Mouse (Mus musculus): Measurements from ENCODE around the gene Stim2.
A peak's percentile ranks its signal among the peaks of the same experiment; 100 is the strongest.

The Stim2 gene

DNA sequence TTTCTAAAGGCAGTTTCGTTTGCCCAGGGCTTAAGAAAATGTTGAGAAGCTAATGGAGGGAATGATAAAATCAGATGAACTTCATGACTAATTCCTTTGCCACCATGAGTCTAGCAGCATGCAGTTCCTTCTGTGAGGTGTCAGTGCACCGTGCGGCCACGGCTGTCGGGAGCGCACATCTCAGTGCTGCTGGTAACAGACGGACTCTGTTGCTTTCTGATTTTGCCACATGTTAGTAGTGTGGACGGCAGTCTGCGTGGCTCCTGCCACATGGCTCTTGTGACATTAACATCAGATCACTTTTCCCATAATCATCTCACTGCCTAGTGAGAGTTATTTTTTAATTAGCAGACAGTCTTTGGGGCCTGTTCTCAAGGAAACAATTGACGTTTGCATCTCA is 118.2 kb downstream of the Stim2 start:
- no peak for DNase-seq (ENCODE audit: low read depth)

- no peak for DNase-seq (ENCODE audit: low read depth)
Observed at GRCm38 (mm10) chr5:54118410-54119212, 120.3 kb downstream of the Stim2 start.

GRCm38 (mm10) chr5:54148091-54148795 is 149.9 kb downstream of the Stim2 start:
- no peak for DNase-seq (ENCODE audit: low read depth)

GRCm38 (mm10) chr5:54154503-54155226 is 156.4 kb downstream of the Stim2 start:
- peak; percentile 80 for DNase-seq (ENCODE audit: low read depth)

DNA sequence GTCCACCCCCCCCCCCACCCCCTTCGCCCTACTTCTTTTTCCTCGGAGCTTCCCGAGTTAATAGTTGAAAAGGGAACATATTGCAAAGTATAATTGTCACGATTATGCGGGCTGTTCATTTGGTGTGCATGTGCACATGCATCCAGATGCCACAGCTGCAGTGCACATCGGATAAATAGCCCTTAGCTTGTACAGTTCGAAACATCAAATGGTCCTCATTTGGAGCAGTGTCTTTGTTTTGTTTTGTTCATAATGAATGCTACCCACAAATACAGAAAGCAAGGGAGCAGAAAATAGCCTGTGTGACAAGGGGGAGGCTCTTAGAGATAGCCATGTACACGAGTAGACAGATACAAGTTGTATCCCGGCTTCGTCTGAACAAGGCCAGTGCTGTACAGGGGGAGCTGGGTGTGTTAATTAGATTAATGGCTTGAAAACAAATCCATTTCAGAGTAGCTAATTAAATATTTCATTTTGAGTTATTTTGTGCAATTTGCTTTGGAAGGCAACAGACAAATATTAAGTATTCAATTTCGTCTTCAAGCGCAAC is 157.0 kb downstream of the Stim2 start:
- no peak for DNase-seq (ENCODE audit: low read depth)

DNA sequence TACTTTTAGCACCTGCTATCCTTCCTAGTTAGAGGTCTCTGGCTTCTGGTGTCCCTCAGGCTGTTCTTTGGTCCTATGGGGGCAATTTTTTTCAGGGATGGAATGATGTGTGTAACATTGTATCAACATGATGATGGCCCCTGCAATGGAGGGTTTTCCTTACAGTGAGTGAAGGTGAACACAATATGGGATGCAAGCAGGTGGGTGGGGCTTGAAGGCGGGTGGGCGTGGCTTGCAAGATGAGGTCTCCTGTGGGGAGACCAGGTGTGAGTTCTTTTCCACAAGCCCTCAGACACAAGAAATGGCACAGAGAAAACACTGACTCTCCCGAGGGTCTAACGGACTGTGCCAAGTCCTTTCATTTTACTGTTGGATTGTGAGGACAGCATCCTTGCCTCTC is 157.6 kb downstream of the Stim2 start:
- no peak for DNase-seq (ENCODE audit: low read depth)

DNA sequence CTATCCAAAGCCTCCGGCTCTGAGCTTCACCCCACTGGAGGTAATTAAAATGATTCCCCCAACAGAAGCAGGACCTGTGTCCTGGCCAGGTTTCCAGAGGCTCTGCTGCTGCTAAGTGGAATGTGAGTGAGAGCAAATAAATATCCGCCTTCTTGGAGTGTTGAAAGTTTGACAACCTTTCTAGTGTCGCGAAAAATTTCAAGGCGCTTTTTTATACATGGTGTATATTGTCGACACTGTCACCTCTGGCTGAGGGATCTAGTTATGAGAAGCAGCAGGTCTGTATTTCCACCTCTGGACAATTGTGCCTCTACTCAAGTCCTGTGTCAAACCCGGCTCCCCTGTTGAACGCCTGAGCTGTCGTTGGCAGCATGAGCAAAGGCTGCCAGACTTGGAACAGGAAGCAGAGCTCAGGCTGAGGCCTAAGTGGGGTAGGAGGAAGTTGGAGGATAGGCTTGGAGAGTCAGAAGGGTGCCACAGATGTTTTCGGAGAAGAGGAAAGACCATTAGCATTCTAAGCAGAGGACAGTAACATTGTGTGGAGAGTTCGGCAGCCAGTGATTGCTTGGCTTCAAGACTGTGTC is 158.7 kb downstream of the Stim2 start:
- DNase-seq (ENCODE audit: low read depth) = no peak

GRCm38 (mm10) chr5:54158230-54158629 is 159.9 kb downstream of the Stim2 start:
- DNase-seq (ENCODE audit: low read depth) = no peak

- no peak for DNase-seq (ENCODE audit: low read depth)
Observed at GRCm38 (mm10) chr5:54159156-54159793, 161.0 kb downstream of the Stim2 start.

GRCm38 (mm10) chr5:54160561-54160960 is 162.3 kb downstream of the Stim2 start:
- DNase-seq (ENCODE audit: low read depth) = no peak

- no peak for DNase-seq (ENCODE audit: low read depth)
Observed at GRCm38 (mm10) chr5:54163890-54164289, 165.6 kb downstream of the Stim2 start.
